Mouse (Mus musculus): ENCODE results near the gene Hectd3. TPM values are rescaled to one million over a fixed set of nuclear protein-coding genes. Genes with fewer than 3 reads are reported as not detected.

The Hectd3 gene
- polyA plus RNA-seq, 1 experiment from 2014 or later: 18.6 TPM

DNA sequence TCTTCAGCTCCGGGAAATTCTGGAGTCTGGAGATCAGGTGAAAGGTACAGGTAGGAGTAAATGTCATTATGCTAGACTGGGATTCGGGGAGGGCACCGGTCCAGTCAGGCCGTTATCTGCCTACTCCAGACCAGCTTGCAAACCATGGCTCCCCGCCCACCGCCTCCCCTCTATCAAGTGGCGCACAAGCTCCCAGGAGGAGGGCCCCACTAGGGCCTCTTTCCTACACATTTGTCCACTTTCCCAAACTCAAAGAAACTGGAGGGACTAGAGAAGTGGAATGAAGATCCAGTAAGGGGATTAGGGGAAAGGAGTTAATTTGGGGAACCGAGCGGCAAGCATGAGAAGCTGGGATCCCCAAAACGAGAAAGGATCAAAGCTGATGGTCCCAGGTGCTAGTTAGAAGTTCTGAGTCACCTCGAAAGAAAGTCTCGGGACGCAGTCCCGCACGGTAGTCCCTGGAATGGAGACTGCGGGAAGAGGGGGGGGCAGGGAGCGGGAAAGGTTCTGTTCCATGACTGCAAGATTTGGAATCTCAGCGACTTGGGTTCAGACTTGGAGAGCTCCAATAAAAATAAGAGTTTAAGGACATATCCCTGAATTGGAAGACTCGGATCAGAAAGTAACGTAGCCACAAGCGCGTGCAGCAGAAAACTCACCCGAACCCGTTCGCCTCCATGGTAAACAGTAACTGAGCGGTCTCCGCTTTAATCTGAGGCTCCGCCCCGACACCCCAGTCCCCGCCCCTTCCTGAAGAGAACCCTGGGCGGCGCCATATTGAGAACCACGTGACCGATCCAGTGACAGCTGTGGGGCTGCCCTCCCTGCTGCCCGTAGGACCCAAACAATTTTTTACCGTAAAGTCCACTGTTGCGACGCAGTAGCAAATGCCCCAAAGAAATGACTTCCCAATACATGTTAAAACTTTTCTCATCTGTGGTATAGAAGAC, 1.2 kb upstream of the Hectd3 start, which contains the start of gene Urod:
TSS of gene Urod (minus strand) at position 742 of the 950 bp plus-strand sequence.
- peak within 1 kb of the TSS; percentile 97 for H3K4me3 ChIP-seq (replicated peaks; ENCODE audit: low read depth, low read length)
- no peaks in the 10 kb centered on the region for H3K27me3 ChIP-seq (ENCODE audit: control insufficient read depth, insufficient read depth, low read length)
- peaks cover 16% of the 10 kb centered on the region for H3K4me1 ChIP-seq (ENCODE audit: control insufficient read depth, insufficient read depth, low read length)
- peak; percentile 92 for ATAC-seq (ENCODE audit: low FRiP score, low TSS enrichment)
- H3K27ac ChIP-seq (replicated peaks; ENCODE audit: low read depth, low read length): peak within 1 kb of the TSS; percentile 83
- H3K36me3 ChIP-seq (ENCODE audit: control insufficient read depth, insufficient read depth, low read length): peaks cover 17% of the 10 kb centered on the region
- 1% methylated on average over 38 of the region's 38 CpGs for WGBS
- peak within 1 kb of the TSS; percentile 80 for H3K9ac ChIP-seq (replicated peaks; ENCODE audit: low read length)
- H3K9me3 ChIP-seq (ENCODE audit: control insufficient read depth, low read length): no peaks in the 10 kb centered on the region
- H3K4me2 ChIP-seq (ENCODE audit: low read length): peak within 1 kb of the TSS; percentile 95
- DNase-seq: peak; percentile 97

DNA sequence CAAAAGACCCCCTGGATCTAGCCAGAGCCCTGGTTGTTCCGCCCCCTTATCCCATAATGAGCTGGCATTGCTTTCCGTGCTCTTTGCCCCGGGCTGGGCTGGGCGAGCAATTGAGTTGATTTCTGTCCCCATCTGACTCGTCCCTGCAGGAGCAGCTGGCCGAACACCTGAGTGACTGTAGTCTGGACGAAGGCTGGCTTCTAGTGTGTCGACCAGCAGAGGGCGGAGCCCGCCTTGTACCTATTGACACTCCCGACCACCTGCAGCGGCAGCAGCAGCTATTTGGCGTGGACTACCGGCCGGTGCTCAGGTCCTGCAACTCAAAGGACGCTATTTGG, 650 bp downstream of the Hectd3 start:
- peaks cover 25% of the 10 kb centered on the region for H3K36me3 ChIP-seq (ENCODE audit: control insufficient read depth, insufficient read depth, low read length)
- H3K27ac ChIP-seq (replicated peaks; ENCODE audit: low read depth, low read length): peak overlapping the region; percentile 83
- ATAC-seq (ENCODE audit: low FRiP score, low TSS enrichment) (no peak), DNase-seq (peak; percentile 72)
- WGBS: 0% methylated on average over 16 of the region's 16 CpGs
- H3K9me3 ChIP-seq (ENCODE audit: control insufficient read depth, low read length): no peaks in the 10 kb centered on the region
- peaks cover 16% of the 10 kb centered on the region for H3K4me1 ChIP-seq (ENCODE audit: control insufficient read depth, insufficient read depth, low read length)
- peak overlapping the region; percentile 95 for H3K4me2 ChIP-seq (ENCODE audit: low read length)
- H3K27me3 ChIP-seq (ENCODE audit: control insufficient read depth, insufficient read depth, low read length): no peaks in the 10 kb centered on the region
- H3K4me3 ChIP-seq (replicated peaks; ENCODE audit: low read depth, low read length): peak overlapping the region; percentile 97
- peak overlapping the region; percentile 80 for H3K9ac ChIP-seq (replicated peaks; ENCODE audit: low read length)

DNA sequence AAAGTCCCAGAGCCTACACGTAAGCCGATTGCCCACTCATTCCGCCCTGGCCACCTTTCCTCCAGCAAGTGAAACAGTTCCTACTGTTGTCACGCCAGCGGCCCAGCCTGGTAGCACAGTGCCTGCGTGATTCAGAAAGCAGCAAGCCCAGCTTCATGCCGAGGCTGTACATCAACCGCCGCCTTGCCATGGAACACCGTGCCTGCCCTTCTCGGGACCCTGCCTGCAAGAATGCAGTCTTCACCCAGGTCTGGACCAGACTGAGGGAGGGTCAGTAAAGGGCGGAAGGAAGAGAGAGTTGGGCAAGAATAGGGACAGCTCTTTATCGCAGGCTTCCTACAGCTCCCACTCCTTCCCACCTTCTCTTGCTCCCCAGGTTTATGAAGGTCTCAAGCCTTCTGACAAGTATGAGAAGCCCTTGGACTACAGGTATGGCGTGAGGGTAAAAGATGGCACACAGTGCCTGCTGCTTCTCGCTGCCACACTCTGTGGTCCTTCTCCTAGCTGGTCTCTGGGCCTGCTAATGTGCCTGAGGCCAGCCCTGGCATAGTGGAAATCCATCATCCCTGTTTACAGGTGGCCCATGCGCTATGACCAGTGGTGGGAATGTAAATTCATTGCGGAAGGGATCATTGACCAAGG, 4.5 kb downstream of the Hectd3 start:
- H3K27me3 ChIP-seq (ENCODE audit: control insufficient read depth, insufficient read depth, low read length): no peaks in the 10 kb centered on the region
- DNase-seq: no peak
- H3K4me3 ChIP-seq (replicated peaks; ENCODE audit: low read depth, low read length): no peak overlapping the region
- WGBS: 94% methylated on average over 17 of the region's 17 CpGs
- no peaks in the 10 kb centered on the region for H3K9me3 ChIP-seq (ENCODE audit: control insufficient read depth, low read length)
- no peak overlapping the region for H3K4me2 ChIP-seq (ENCODE audit: low read length)
- peaks cover 9% of the 10 kb centered on the region; the same call in 1 of the 2 replicates for H3K4me1 ChIP-seq (ENCODE audit: control insufficient read depth, insufficient read depth, low read length)
- peaks cover 62% of the 10 kb centered on the region for H3K36me3 ChIP-seq (ENCODE audit: control insufficient read depth, insufficient read depth, low read length)
- H3K9ac ChIP-seq (replicated peaks; ENCODE audit: low read length): no peak overlapping the region
- H3K27ac ChIP-seq (replicated peaks; ENCODE audit: low read depth, low read length): no peak overlapping the region
- no peak for ATAC-seq (ENCODE audit: low FRiP score, low TSS enrichment)

DNA sequence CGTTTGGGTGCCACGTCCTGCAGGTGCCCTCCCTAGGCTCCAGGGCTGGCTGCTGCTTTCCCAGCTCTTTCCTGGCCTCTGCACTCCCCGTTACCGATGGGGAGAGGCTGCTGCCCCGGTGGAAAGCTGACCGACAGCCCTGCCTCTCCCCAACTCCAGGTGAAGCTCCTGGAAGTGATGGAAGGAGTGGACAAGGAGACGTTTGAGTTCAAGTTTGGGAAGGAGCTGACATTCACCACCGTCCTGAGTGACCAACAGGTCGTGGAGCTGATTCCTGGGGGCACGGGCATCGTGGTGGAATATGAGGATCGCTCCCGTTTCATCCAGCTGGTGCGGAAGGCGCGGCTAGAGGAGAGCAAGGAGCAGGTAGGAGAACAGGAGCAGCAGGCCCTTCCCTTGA, 6.8 kb downstream of the Hectd3 start:
- no peak overlapping the region for H3K4me2 ChIP-seq (ENCODE audit: low read length)
- H3K4me3 ChIP-seq (replicated peaks; ENCODE audit: low read depth, low read length): no peak overlapping the region
- no peak for DNase-seq
- no peaks in the 10 kb centered on the region for H3K27me3 ChIP-seq (ENCODE audit: control insufficient read depth, insufficient read depth, low read length)
- no peak overlapping the region for H3K9ac ChIP-seq (replicated peaks; ENCODE audit: low read length)
- no peak for ATAC-seq (ENCODE audit: low FRiP score, low TSS enrichment)
- H3K27ac ChIP-seq (replicated peaks; ENCODE audit: low read depth, low read length): no peak overlapping the region
- WGBS: 91% methylated on average over 16 of the region's 16 CpGs
- H3K4me1 ChIP-seq (ENCODE audit: control insufficient read depth, insufficient read depth, low read length): no peaks in the 10 kb centered on the region
- H3K36me3 ChIP-seq (ENCODE audit: control insufficient read depth, insufficient read depth, low read length): peaks cover 64% of the 10 kb centered on the region
- no peaks in the 10 kb centered on the region for H3K9me3 ChIP-seq (ENCODE audit: control insufficient read depth, low read length)

DNA sequence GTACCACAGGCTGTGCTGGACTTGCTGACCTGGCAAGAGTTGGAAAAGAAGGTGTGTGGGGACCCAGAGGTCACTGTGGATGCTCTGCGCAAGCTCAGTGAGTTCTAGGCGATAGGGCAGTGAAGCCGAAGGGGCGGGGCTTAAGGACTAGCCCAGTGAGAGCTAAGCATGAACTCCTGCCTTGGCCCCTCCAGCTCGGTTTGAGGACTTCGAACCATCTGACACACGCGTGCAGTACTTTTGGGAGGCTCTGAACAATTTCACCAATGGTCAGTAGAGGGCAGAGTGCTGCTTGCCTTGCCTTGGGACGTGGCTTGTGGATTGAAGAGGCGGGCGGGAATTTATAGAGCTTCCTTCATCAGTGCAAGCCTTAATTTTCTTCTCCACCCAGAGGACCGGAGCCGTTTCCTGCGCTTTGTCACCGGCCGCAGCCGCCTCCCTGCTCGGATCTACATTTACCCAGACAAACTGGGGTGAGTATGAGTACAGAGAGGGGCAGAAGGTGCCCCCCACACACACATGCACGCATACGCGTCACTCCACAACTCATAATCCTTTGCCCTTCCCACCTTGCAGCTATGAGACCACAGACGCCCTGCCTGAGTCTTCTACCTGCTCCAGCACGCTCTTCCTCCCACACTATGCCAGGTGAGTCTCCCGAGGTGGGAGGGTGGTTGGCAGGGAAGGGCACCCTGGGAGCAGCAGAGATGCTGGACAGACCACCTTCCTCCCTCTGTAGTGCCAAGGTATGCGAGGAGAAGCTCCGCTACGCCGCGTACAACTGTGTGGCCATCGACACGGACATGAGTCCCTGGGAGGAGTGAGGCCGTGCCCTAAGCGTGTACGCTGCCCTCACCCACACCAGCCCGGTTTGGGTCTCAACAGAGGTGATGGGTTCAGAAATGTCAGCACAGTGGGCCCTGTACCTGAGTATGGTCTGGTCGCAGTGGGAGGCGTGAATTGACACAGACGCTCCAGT, 7.7 kb downstream of the Hectd3 start:
- WGBS: 54% methylated on average over 38 of the region's 38 CpGs
- no peaks in the 10 kb centered on the region for H3K9me3 ChIP-seq (ENCODE audit: control insufficient read depth, low read length)

DNA sequence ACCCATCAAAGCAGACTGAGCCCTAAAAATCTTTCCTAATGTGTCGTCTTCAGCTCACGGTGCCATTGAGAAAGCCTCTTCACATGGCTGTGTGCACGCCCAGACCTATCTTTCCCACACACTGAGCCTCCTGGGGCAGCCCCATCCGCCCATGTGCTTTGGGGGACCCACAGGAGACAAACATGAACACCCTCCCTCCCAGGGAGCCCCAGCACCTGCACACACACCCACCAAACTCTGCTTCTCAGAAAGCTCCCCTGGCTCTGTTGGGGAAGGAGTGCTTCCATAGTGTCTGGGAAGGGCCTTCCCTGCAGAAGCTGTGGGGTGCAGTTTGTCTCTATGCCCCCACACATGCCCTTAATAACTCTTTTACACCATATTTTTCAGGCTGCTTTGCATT, 9.5 kb downstream of the Hectd3 start:
- Histone ChIP-seq H3K9me3 (ENCODE audit: control insufficient read depth, low read length) (no peaks in the 10 kb centered on the region), H3K4me3 (replicated peaks; ENCODE audit: low read depth, low read length) (no peak overlapping the region), H3K27me3 (ENCODE audit: control insufficient read depth, insufficient read depth, low read length) (no peaks in the 10 kb centered on the region), H3K9ac (replicated peaks; ENCODE audit: low read length) (no peak overlapping the region), H3K27ac (replicated peaks; ENCODE audit: low read depth, low read length) (no peak overlapping the region), H3K4me1 (ENCODE audit: control insufficient read depth, insufficient read depth, low read length) (no peaks in the 10 kb centered on the region), H3K36me3 (ENCODE audit: control insufficient read depth, insufficient read depth, low read length) (peaks cover 50% of the 10 kb centered on the region), H3K4me2 (ENCODE audit: low read length) (no peak overlapping the region)
- 83% methylated on average over 4 of the region's 4 CpGs for WGBS
- no peak for DNase-seq
- no peak for ATAC-seq (ENCODE audit: low FRiP score, low TSS enrichment)

More for the DNA sequence above, 7.7 kb downstream of the Hectd3 start:
- no peak overlapping the region for H3K9ac ChIP-seq (replicated peaks; ENCODE audit: low read length)
- no peak overlapping the region for H3K27ac ChIP-seq (replicated peaks; ENCODE audit: low read depth, low read length)
- H3K36me3 ChIP-seq (ENCODE audit: control insufficient read depth, insufficient read depth, low read length): peaks cover 64% of the 10 kb centered on the region
- ATAC-seq (ENCODE audit: low FRiP score, low TSS enrichment) (peak; percentile 27; the same call in 1 of the 2 replicates), DNase-seq (peak; percentile 84)
- H3K4me3 ChIP-seq (replicated peaks; ENCODE audit: low read depth, low read length): no peak overlapping the region
- H3K27me3 ChIP-seq (ENCODE audit: control insufficient read depth, insufficient read depth, low read length): no peaks in the 10 kb centered on the region
- no peaks in the 10 kb centered on the region for H3K4me1 ChIP-seq (ENCODE audit: control insufficient read depth, insufficient read depth, low read length)
- no peak overlapping the region for H3K4me2 ChIP-seq (ENCODE audit: low read length)

DNA sequence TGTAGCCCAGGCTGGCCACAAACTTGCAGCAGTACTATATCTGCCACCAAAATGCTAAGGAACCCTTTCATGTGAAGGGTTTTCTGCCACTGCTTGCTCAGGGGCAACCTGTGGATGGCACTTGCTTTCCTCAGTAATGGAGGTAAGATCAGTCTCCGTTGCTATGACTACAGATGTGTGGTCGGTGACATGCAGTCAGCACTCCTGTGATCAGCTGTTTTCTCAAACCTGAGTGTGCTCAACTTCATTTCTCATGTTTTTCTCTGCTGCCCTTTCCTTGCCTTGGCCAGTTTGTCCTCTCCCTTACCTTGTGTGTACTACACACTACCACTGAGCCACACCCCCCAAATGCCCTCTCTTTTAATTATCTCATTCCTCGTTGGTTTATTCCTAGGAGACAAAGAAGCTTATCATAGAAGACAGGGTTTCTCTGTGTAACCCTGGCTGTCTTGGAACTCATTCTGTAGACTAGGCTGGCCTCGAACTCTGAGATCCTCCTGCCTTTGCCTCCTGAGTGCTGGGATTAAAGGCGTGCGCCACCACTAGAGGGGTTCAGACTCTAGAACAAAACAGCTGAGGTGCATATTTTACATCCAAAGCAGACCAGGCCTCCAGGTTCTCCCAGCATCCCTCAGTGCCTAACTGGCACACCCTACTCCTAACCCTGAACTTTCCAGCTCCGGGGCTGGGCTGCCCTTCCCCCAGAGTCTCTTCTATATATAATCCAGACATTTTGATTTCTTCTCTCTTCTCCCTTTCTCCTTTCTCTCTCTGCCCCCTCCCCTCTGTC, 10.7 kb downstream of the Hectd3 start:
- Histone ChIP-seq H3K27me3 (ENCODE audit: control insufficient read depth, insufficient read depth, low read length) (no peaks in the 10 kb centered on the region), H3K27ac (replicated peaks; ENCODE audit: low read depth, low read length) (no peak overlapping the region), H3K4me1 (ENCODE audit: control insufficient read depth, insufficient read depth, low read length) (no peaks in the 10 kb centered on the region), H3K9me3 (ENCODE audit: control insufficient read depth, low read length) (no peaks in the 10 kb centered on the region), H3K36me3 (ENCODE audit: control insufficient read depth, insufficient read depth, low read length) (peaks cover 39% of the 10 kb centered on the region), H3K9ac (replicated peaks; ENCODE audit: low read length) (no peak overlapping the region), H3K4me2 (ENCODE audit: low read length) (no peak overlapping the region), H3K4me3 (replicated peaks; ENCODE audit: low read depth, low read length) (no peak overlapping the region)
- no peak for ATAC-seq (ENCODE audit: low FRiP score, low TSS enrichment)
- WGBS: 76% methylated on average over 7 of the region's 7 CpGs
- DNase-seq: no peak

Data from midbrain, embryonic 14.5 days (tissue).